Mouse (Mus musculus) stomach, postnatal 0 days (tissue): ENCODE results near the gene Lama2. TPM values are rescaled to one million over a fixed set of nuclear protein-coding genes. Genes with fewer than 3 reads are reported as not detected.

Source experiments
- ATAC-seq: fragments of 200-750 bp; cut with Nextera tagmentation; 2 replicates; pipeline ENCODE4 v1.8.0; 2017; ENCODE audit not compliant: low FRiP score, low TSS enrichment
- DNase-seq: peaks from one replicate; pipeline ENCODE4 v3.0.0-alpha.2; 2016; ENCODE audit warnings: low spot score
- H3K27ac ChIP-seq: fragments of 300-500 bp; sonication (generic); replicated peaks from 2 replicates; pipeline ENCODE4 v1.5.1; 2014; ENCODE audit warnings: mild to moderate bottlenecking, control low read depth
- H3K27me3 ChIP-seq: fragments of 300-500 bp; sonication (generic); 2 replicates; pipeline ENCODE4 v1.6.1; 2014; ENCODE audit warnings: low read length; ENCODE audit not compliant: control insufficient read depth, insufficient read depth
- H3K36me3 ChIP-seq: fragments of 300-500 bp; sonication (generic); 2 replicates; pipeline ENCODE4 v1.6.1; 2014; ENCODE audit warnings: low read length, mixed read lengths; ENCODE audit not compliant: control insufficient read depth, insufficient read depth
- H3K4me1 ChIP-seq: fragments of 300-500 bp; sonication (generic); replicated peaks from 2 replicates; pipeline ENCODE4 v1.6.1; 2014; ENCODE audit warnings: antibody characterized with exemption; ENCODE audit not compliant: control insufficient read depth, insufficient read depth
- H3K4me2 ChIP-seq: fragments of 300-500 bp; sonication (generic); replicated peaks from 2 replicates; pipeline ENCODE4 v1.6.1; 2014; ENCODE audit warnings: low read depth, mild to moderate bottlenecking, control low read depth, moderate library complexity
- H3K4me3 ChIP-seq: fragments of 300-500 bp; sonication (generic); 2 replicates; pipeline ENCODE4 v1.5.1; 2014; ENCODE audit warnings: low read depth, low read length, control low read depth
- H3K9ac ChIP-seq: fragments of 300-500 bp; sonication (generic); 2 replicates; pipeline ENCODE4 v1.6.1; 2014; ENCODE audit warnings: mild to moderate bottlenecking, low read length, control low read depth, mixed read lengths
- H3K9me3 ChIP-seq: fragments of 300-500 bp; sonication (generic); 2 replicates; pipeline ENCODE4 v1.6.1; 2016; ENCODE audit warnings: low read length; ENCODE audit not compliant: control insufficient read depth
- CTCF ChIP-seq: IDR thresholded peaks from 2 replicates; pipeline ENCODE4 v1.5.1; 2016; ENCODE audit warnings: antibody characterized with exemption, low read depth, mild to moderate bottlenecking, moderate library complexity
- EP300 ChIP-seq: optimal IDR thresholded peaks from 2 replicates; pipeline ENCODE3; 2016; ENCODE audit warnings: antibody characterized with exemption
- WGBS: fragments of 180-500 bp; shearing (Covaris S2); extraction: QIAGEN DNeasy Blood & Tissue Kit; methylation state at CpG from one replicate; pipeline ENCODE4 v1.1.7; 2014; 5-methylcytosine and 5-hydroxymethylcytosine counted together
- polyA plus RNA-seq: library from polyadenylated mRNA; unstranded; fragments of >200 nt; fragmentation: Nextera tagmentation; extraction: Ambion mirVana; gene quantifications from 2 replicates; pipeline ENCODE4 v1.2.1, GENCODE M21; 2015

Lama2 gene
- polyA plus RNA-seq, 1 experiment from 2014 or later: 12.8 TPM

GRCm38 (mm10) chr10:27508847-27509459 is 110.6 kb downstream of the Lama2 start:
- H3K27me3 ChIP-seq: no peaks in the 10 kb centered on the region
- WGBS: 75% methylated on average over 3 of the region's 3 CpGs
- H3K36me3 ChIP-seq: no peaks in the 10 kb centered on the region
- H3K9me3 ChIP-seq: no peaks in the 10 kb centered on the region
- no peak overlapping the region for H3K4me2 ChIP-seq
- ATAC-seq: no peak
- no peak overlapping the region for H3K4me3 ChIP-seq
- no peak overlapping the region for H3K9ac ChIP-seq
- TF ChIP-seq EP300 (no peak), CTCF (no peak)
- H3K4me1 ChIP-seq: no peaks in the 10 kb centered on the region
- DNase-seq: no peak
- no peak overlapping the region for H3K27ac ChIP-seq

DNA sequence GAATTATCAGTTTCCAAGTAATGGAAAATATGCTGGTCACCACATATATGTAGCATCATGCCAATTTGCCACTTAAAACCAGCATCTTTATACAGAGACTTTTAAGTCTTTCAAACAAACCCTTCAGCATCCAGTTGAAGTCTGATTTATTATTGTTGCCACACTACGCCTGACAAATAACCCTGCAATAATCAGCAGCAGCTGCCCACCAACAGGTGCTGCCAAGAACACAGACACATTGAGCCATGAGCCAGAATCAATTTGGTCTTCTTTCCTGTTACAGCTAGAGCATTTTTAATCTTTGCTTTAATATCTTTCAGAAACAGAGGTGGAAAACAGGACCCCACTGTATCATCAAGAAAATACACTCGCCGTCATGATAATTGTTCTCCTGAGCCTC is 118.7 kb downstream of the Lama2 start:
- TF ChIP-seq CTCF: no peak
- Histone ChIP-seq H3K9me3 (no peaks in the 10 kb centered on the region), H3K4me2 (no peak overlapping the region), H3K27me3 (no peaks in the 10 kb centered on the region), H3K27ac (no peak overlapping the region), H3K36me3 (no peaks in the 10 kb centered on the region), H3K4me1 (no peaks in the 10 kb centered on the region), H3K4me3 (no peak overlapping the region), H3K9ac (no peak overlapping the region)
- ATAC-seq: no peak
- DNase-seq: no peak
- WGBS: 78% methylated on average over 3 of the region's 3 CpGs

DNA sequence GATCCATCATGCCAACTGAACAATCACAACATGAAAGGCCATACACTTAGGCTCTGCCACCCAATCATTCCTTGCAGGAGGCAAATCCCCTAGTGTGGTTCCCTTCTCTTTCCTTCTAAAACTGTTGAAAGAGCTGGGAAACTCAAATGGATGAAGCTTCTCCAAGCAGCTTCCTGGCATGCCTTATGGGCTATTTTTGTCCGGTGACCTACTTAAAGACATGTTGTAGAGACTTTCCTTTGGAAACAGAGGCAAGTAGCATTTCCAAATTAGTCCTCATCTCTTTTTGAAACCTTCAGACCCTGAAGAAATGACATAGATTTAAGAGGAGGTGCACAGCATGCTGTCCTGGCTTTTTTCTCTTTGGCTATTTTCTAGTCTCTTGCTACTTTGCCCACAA is 131.1 kb downstream of the Lama2 start:
- 79% methylated on average over 1 of the region's 1 CpGs for WGBS
- TF ChIP-seq EP300 (no peak), CTCF (no peak)
- Histone ChIP-seq H3K27ac (no peak overlapping the region), H3K27me3 (no peaks in the 10 kb centered on the region), H3K4me2 (no peak overlapping the region), H3K9me3 (no peaks in the 10 kb centered on the region), H3K4me1 (no peaks in the 10 kb centered on the region), H3K9ac (no peak overlapping the region), H3K4me3 (no peak overlapping the region), H3K36me3 (no peaks in the 10 kb centered on the region)
- DNase-seq: no peak
- ATAC-seq: no peak

GRCm38 (mm10) chr10:27484041-27484440 is 135.5 kb downstream of the Lama2 start:
- 83% methylated on average over 1 of the region's 1 CpGs for WGBS
- no peak overlapping the region for H3K4me3 ChIP-seq
- no peak for TF ChIP-seq CTCF
- TF ChIP-seq EP300: no peak
- no peaks in the 10 kb centered on the region for H3K9me3 ChIP-seq
- no peaks in the 10 kb centered on the region for H3K36me3 ChIP-seq
- DNase-seq: no peak
- no peak overlapping the region for H3K27ac ChIP-seq
- no peaks in the 10 kb centered on the region for H3K27me3 ChIP-seq
- H3K4me2 ChIP-seq: no peak overlapping the region
- no peaks in the 10 kb centered on the region for H3K4me1 ChIP-seq
- no peak overlapping the region for H3K9ac ChIP-seq
- ATAC-seq: no peak

DNA sequence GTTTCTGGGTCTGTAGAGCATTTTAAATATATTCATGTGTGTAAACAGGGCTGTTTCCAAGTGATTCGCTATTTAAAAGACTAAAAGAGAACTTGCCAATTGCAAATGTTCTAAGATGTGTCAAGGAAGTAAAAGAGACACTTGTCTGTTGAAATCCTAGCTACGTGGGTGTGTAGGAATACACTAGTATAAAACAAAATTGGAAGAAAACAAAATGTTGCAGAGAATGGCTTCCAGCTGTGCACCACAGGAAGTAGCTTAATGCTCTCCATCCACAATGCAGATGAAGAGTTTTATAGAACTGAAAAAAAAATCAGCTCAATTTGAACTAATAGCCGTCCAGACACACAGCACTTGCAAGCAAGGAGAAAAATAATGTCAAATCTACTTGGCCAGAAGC is 144.0 kb downstream of the Lama2 start:
- no peak overlapping the region for H3K27ac ChIP-seq
- ATAC-seq: no peak
- H3K36me3 ChIP-seq: no peaks in the 10 kb centered on the region
- H3K4me1 ChIP-seq: no peaks in the 10 kb centered on the region
- DNase-seq: no peak
- no peak overlapping the region for H3K9ac ChIP-seq
- TF ChIP-seq CTCF (no peak), EP300 (no peak)
- no peaks in the 10 kb centered on the region for H3K9me3 ChIP-seq
- no peaks in the 10 kb centered on the region for H3K27me3 ChIP-seq
- no peak overlapping the region for H3K4me2 ChIP-seq
- H3K4me3 ChIP-seq: no peak overlapping the region
- WGBS: 42% methylated on average over 3 of the region's 3 CpGs

GRCm38 (mm10) chr10:27468274-27468673 is 151.3 kb downstream of the Lama2 start:
- H3K36me3 ChIP-seq: no peaks in the 10 kb centered on the region
- no peaks in the 10 kb centered on the region for H3K4me1 ChIP-seq
- WGBS: 92% methylated on average over 1 of the region's 1 CpGs
- H3K9ac ChIP-seq: no peak overlapping the region
- DNase-seq (no peak), ATAC-seq (no peak)
- H3K4me2 ChIP-seq: no peak overlapping the region
- H3K4me3 ChIP-seq: no peak overlapping the region
- no peaks in the 10 kb centered on the region for H3K9me3 ChIP-seq
- TF ChIP-seq CTCF: no peak
- TF ChIP-seq EP300: no peak
- H3K27ac ChIP-seq: no peak overlapping the region
- no peaks in the 10 kb centered on the region for H3K27me3 ChIP-seq
